Mouse (Mus musculus) ES-Bruce4 (cell line): ENCODE measurements at regions not wholly inside any gene's neighbourhood (a gene's known extent, or its start where the extent isn't known, plus 50 kb on each side); places are given as distances from the start of the nearest gene placed in this dataset.

Experiments
- H3K27ac ChIP-seq: 2 replicates; pipeline ENCODE4 v1.5.1; 2012; ENCODE audit warnings: low read length, inconsistent platforms; ENCODE audit not compliant: insufficient read depth
- H3K27me3 ChIP-seq: 2 replicates; pipeline ENCODE4 v1.6.1; 2012; ENCODE audit warnings: mild to moderate bottlenecking, low read length, inconsistent platforms; ENCODE audit not compliant: control insufficient read depth, poor library complexity, insufficient read depth, severe bottlenecking
- H3K36me3 ChIP-seq: 2 replicates; pipeline ENCODE4 v1.6.1; 2012; ENCODE audit warnings: inconsistent platforms, mild to moderate bottlenecking, low read length, moderate library complexity; ENCODE audit not compliant: control insufficient read depth, poor library complexity, insufficient read depth, severe bottlenecking
- H3K4me1 ChIP-seq: one replicate; pipeline ENCODE4 v1.8.1; 2011; ENCODE audit warnings: low read length; ENCODE audit not compliant: control insufficient read depth, insufficient read depth
- H3K4me3 ChIP-seq: 2 replicates; pipeline ENCODE4 v1.5.1; 2011; ENCODE audit warnings: low read depth, mild to moderate bottlenecking, low read length
- H3K9ac ChIP-seq: 2 replicates; pipeline ENCODE4 v1.6.1; 2012; ENCODE audit warnings: low read depth, mild to moderate bottlenecking, inconsistent platforms; ENCODE audit not compliant: poor library complexity, severe bottlenecking
- H3K9me3 ChIP-seq: replicated peaks from 2 replicates; pipeline ENCODE4 v1.6.1; 2012; ENCODE audit warnings: mild to moderate bottlenecking, low read length, inconsistent platforms; ENCODE audit not compliant: control insufficient read depth, poor library complexity, insufficient read depth, severe bottlenecking
- CTCF ChIP-seq: IDR thresholded peaks from one replicate; pipeline ENCODE4 v1.8.1; 2011; ENCODE audit warnings: low read depth, low read length
- EP300 ChIP-seq: IDR thresholded peaks from 2 replicates; pipeline ENCODE4 v1.6.1; 2011; ENCODE audit warnings: low read depth, low read length; ENCODE audit not compliant: insufficient read depth
- POLR2A ChIP-seq: IDR thresholded peaks from one replicate; pipeline ENCODE4 v1.8.1; 2011; ENCODE audit warnings: low read length; ENCODE audit not compliant: insufficient read depth

DNA sequence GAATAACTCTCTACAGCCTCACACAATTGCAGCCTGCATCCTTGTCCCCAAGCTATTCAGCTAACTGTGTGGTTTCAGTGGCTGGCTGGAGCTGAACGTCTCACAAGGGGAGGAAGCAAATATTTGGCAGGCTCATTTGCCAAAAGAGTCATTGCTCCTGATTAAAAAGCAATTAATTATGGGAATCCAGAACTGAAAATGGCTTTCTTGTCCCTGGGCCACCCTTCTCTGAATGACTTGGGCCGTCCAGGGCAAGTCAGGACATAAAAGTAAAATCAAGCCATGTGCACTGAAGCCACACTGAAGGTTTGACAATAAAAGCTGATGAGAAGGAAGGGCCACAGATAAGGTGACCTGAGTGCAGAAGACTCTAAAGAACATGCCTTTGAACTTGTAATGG lies 639.4 kb upstream of the A1bg start:
- Histone ChIP-seq H3K36me3 (no peaks in the 10 kb centered on the region), H3K27ac (no peak overlapping the region), H3K4me1 (no peaks in the 10 kb centered on the region), H3K27me3 (no peaks in the 10 kb centered on the region), H3K9me3 (no peaks in the 10 kb centered on the region), H3K9ac (no peak overlapping the region), H3K4me3 (no peak overlapping the region)
- TF ChIP-seq EP300 (no peak), POLR2A (no peak), CTCF (no peak)

DNA sequence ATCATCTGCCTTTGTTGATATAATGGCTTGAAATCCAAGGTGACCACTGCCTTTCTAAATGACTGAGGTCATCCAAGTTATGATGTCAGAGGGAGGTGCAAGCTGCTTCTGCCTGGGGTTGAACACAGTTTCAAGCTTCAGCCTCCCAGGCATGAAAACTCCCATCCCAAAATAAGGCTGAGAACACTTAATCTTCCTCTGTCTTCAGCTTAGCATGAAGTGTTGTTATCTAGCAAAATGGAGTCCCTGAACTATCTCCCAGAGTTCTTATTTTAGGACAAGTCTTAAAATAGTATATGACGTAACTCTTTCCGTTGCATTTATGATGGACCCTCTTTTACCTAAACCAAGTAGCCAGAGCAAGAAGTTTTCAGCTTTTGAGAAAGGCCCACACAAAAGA lies 631.1 kb upstream of the A1bg start:
- no peaks in the 10 kb centered on the region for H3K27me3 ChIP-seq
- no peaks in the 10 kb centered on the region for H3K36me3 ChIP-seq
- no peak overlapping the region for H3K9ac ChIP-seq
- no peaks in the 10 kb centered on the region for H3K9me3 ChIP-seq
- H3K27ac ChIP-seq = no peak overlapping the region
- TF ChIP-seq CTCF (no peak), POLR2A (no peak), EP300 (no peak)
- H3K4me3 ChIP-seq = no peak overlapping the region
- no peaks in the 10 kb centered on the region for H3K4me1 ChIP-seq

DNA sequence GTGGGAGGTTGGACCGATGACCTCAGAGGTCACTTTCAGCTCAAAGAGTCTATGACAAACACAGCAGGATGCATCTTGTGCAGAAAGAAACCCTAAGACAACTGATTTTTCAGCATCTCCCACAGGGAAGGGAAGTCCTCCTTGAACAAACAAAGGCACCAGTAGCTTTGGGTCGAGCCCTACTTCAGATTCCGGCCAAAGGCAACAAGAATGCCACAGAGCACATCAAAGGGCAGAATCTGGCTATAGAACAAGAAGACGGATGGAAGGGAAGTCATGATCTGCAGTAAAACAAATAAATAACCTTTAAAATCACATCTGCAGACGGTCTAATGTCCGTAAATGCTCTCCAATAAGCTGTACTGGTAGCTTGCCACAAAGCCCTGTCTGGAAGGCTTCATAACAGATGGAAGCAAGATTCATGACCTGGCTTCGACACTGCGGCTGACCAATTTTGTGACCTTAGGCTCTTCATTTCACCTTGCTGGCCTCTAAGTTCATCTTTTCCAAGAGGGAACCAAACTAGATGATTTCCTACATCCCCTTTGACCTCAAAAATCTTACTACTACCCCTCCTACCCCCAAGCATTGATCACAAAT lies 630.4 kb upstream of the A1bg start:
- H3K4me1 ChIP-seq = no peaks in the 10 kb centered on the region
- no peaks in the 10 kb centered on the region for H3K9me3 ChIP-seq
- H3K9ac ChIP-seq = no peak overlapping the region
- H3K27me3 ChIP-seq = no peaks in the 10 kb centered on the region
- H3K4me3 ChIP-seq = no peak overlapping the region
- no peaks in the 10 kb centered on the region for H3K36me3 ChIP-seq
- H3K27ac ChIP-seq = no peak overlapping the region
- TF ChIP-seq EP300 = no peak
- TF ChIP-seq CTCF = no peak
- TF ChIP-seq POLR2A = no peak

DNA sequence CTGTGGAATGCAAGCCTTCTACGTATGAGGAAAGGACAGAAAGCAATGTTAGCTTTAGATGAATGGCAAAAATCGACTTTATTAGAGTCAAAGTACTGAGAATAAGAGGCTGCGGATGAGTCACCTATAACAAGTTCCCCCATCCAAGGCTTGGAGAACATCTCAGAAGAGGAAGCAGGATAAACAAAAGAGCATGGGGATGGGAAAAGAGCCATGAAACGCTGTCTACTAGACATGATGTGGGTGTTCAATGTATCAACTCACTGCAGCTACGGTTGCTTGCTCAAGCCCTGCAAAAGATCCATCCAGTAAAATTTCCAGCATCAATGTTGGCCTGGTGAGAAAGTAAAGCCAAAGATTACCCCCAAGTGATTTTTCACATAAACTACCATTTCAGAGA lies 628.4 kb upstream of the A1bg start:
- no peaks in the 10 kb centered on the region for H3K9me3 ChIP-seq
- H3K27ac ChIP-seq = no peak overlapping the region
- TF ChIP-seq POLR2A (no peak), CTCF (no peak), EP300 (no peak)
- H3K4me1 ChIP-seq = no peaks in the 10 kb centered on the region
- H3K27me3 ChIP-seq = no peaks in the 10 kb centered on the region
- H3K9ac ChIP-seq = no peak overlapping the region
- no peak overlapping the region for H3K4me3 ChIP-seq
- H3K36me3 ChIP-seq = no peaks in the 10 kb centered on the region

DNA sequence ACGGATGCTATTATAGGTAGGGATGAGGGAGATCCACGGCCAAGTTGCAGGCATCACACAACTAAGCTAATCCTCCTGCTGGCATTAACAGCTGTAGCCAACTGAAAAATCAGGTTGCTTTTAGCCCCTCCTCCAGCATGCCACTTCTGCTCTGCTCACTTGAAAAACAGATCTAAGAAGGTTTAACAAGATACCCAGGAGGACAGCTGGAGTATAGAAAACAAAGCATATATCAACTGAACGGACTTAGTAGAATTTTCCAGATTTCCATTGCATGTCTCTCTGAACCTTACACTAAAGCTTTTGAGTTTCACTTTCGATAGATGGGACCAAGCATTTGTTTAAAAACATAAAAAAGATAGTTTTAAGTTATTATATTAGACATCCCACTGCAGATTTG lies 625.6 kb upstream of the A1bg start:
- Histone ChIP-seq H3K36me3 (no peaks in the 10 kb centered on the region), H3K4me1 (no peaks in the 10 kb centered on the region), H3K27me3 (no peaks in the 10 kb centered on the region), H3K9ac (no peak overlapping the region), H3K9me3 (no peaks in the 10 kb centered on the region), H3K27ac (no peak overlapping the region), H3K4me3 (no peak overlapping the region)
- TF ChIP-seq CTCF = no peak
- TF ChIP-seq POLR2A = no peak
- no peak for TF ChIP-seq EP300

DNA sequence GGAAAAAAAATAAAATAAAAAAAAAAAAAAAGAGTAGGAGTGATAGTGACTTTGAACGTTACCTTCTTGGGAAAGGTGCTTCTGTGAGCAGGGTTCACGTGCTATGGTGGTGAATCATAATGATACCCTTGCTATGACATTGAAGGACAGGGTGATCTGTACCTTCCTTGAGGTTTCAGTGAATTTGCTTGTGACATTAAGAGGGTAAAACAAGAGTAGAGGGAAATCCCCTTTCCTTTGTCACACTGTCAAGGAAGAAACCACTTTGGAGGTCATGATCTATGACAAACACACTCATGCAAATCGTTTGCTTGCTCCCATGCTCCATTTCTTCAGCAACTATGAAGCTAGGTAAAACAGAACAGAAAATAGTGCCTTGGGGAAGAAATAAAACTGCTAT lies 623.8 kb upstream of the A1bg start:
- Histone ChIP-seq H3K36me3 (no peaks in the 10 kb centered on the region), H3K4me1 (no peaks in the 10 kb centered on the region), H3K9ac (no peak overlapping the region), H3K9me3 (no peaks in the 10 kb centered on the region), H3K4me3 (no peak overlapping the region), H3K27ac (no peak overlapping the region), H3K27me3 (no peaks in the 10 kb centered on the region)
- TF ChIP-seq POLR2A (no peak), EP300 (no peak), CTCF (no peak)
